Mouse (Mus musculus): ENCODE measurements at regions not wholly inside any gene's neighbourhood (a gene's known extent, or its start where the extent isn't known, plus 50 kb on each side); places are given as distances from the start of the nearest gene placed in this dataset.

DNA sequence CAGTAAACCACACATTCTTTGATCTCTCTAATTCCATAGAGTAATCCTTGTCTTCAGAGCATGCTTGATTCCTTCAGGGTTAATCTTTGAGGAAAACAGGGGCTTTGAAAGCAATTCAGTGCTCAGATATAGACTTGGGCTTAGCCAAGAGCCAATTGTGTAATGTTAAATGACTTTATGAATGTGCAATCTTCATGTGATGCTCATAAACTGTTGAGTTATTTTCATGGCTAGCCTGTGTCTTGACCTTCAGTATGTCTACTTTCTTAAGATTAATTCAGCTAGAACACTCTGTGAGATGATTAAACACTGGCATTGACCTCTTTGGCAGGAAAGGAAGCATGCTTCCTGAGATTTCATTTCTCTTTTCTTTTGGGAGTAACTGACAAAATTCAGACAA is 147.8 kb downstream of the Gabrg2 start:
- no peak for DNase-seq (ENCODE audit: low read depth, low spot score)

DNA sequence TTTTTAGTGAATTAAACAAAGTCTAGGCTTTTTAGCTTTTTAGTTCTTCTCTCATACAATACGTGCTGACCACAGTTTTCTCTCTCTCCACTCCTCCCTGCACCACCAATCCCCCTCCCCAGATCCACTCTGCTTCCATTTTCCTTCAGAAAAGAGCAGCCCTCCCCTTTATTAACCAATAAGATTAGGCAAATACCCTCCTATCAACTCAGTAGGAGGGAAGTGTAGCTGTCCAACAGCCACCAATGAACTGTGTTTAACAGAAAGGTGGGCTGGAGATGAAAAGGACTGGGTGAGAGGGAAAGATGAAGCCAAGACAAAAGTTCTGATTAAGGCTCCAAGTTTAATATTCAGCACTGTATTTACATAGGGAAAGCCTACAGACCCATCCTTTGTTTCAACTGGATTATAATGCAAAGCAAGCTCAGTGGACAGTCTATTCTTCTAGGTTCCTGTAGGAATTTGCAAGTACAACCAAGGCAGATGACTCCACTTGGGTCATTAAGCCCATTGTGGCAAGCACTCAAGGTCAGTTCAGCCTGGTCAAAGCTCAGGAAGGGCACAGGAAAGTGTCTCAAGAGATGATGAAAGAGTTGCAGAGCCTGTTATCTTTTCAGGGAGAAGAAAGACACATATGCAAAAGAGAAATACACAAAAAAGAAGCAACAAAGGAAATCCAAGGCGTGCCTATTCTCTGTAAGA is 174.5 kb downstream of the Gabrg2 start:
- DNase-seq (ENCODE audit: low read depth, low spot score) = peak; percentile 50

DNA sequence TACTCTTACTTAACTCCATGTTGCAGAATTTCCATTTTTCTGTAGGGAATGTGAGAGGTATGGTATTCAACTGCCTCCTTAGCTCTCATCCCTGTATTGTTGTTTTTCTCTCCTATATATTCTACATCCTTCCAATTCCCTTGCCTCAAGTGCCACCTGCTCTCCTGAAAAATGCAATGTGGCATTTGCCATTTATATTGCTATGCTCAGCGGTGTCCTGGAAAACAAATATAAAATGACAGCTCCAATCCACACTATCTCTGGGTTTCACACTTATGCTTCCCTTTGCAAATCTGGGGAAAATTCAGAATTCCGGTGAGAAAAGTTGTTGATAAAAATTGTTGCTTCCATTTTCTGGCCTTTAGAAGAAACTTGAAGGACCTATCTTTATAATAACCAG is 182.6 kb downstream of the Gabrg2 start:
- DNase-seq (ENCODE audit: low read depth, low spot score) = no peak

DNA sequence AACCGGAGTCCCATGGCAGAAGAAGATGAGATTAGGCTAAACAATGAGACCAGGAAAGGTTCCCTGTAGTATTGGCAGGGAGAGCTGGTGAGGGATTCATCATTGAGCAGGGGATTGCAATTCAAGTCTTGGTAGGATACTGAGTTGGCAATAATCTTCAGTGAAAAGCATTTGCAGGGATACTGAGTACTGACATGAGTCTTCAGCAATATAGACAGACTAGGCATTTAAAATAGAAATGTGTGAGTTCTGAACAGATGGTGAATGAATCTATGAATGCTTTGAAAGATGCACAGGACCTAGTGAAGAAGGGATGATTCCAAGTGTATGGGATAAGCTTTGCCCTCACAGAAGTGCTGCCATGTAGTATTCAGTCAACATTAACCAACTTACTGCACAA is 187.7 kb downstream of the Gabrg2 start:
- no peak for DNase-seq (ENCODE audit: low read depth, low spot score)

DNA sequence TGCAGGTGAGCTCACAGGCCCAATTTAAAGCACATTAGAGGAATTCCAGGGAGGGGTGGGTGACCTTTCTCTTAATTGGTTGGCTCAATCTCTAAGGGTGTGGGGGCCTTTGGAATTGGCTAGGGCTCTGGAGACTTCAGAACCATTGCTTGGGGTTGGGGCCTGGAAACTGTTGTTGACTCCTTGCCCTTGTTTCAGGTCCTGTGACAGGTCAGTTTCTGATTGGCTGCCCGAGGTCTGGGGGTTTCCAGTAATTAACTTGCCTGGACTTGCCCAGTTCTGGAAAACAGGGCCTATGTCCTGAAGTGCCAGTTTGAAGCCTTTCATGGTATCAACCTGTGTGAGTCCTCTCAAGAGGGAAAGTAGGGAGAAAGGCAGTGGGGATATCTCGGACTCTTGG is 191.8 kb downstream of the Gabrg2 start:
- DNase-seq (ENCODE audit: low read depth, low spot score) = no peak

DNA sequence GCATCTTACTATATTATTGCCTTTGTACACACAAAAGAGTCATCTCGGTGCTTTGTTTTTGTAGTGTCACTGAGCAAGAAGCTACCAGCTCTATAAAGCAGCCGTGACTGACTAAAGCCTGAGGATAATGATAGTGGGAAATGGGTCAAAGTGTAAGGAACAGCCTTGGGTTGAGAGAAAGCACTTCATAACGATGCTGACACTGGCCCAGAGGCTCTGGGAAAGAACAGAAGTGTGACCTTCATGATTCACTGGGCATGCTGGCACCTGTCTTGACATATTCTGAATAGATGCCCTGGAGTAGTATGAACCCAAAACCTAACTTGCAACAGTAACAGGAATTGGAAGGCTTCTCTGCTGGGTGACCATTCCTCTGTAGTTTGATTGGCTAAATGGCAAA is 208.5 kb downstream of the Gabrg2 start:
- no peak for DNase-seq (ENCODE audit: low read depth, low spot score)
